Mouse (Mus musculus): ENCODE results near the gene Hacd2. TPM values are rescaled to one million over a fixed set of nuclear protein-coding genes. Genes with fewer than 3 reads are reported as not detected.

Gene Hacd2
- total and polyA plus RNA-seq, 3 experiments, result 30.1 to 135 (median 50.3) TPM

GRCm38 (mm10) chr16:34984203-34985030 is 37.8 kb upstream of the Hacd2 start:
- Histone ChIP-seq H3K27me3 (replicated peaks) (peaks cover 85% of the 10 kb centered on the region), H3K4me1 (ENCODE audit: control insufficient read depth in 1 of 2, insufficient read depth in 2 of 2) (no peaks in the 10 kb centered on the region), H3K4me3 (replicated peaks in 1 of 3; ENCODE audit: low read depth in 2 of 3, low read length in 2 of 3, poor library complexity in 1 of 3) (no peak overlapping the region), H3K36me3 (replicated peaks in 1 of 2; ENCODE audit: control insufficient read depth in 1 of 2, insufficient read depth in 1 of 2, low read length in 1 of 2) (no peaks in the 10 kb centered on the region), H3K9ac (ENCODE audit: insufficient read depth, low read depth) (no peak overlapping the region), H3K4me2 (ENCODE audit: insufficient read depth, low read depth, poor library complexity, severe bottlenecking) (no peak overlapping the region), H3K27ac (ENCODE audit: insufficient read depth, low read depth) (no peak overlapping the region), H3K9me3 (replicated peaks; ENCODE audit: low read length) (no peaks in the 10 kb centered on the region), H3K79me2 (replicated peaks; ENCODE audit: control insufficient read depth, extremely low read depth, insufficient read depth, poor library complexity, severe bottlenecking) (no peaks in the 10 kb centered on the region)
- no peak for DNase-seq (ENCODE audit: extremely low read depth)
- dilution Hi-C loops (cut with MboI; ENCODE audit: extremely low pct_ligation_motif_present, extremely low pct_unique_long_range_greater_than_20kb, low sequenced_read_pairs), result no loop called here
- in situ Hi-C loops (cut with MboI; ENCODE audit: low pct_ligation_motif_present, low pct_unique_long_range_greater_than_20kb, low sequenced_read_pairs), result no loop called here
- TF ChIP-seq USF1 (IDR thresholded peaks at IDR 0.05; ENCODE audit: low read depth, low read length) (no peak), MXI1 (IDR thresholded peaks at IDR 0.05; ENCODE audit: low read depth, low read length) (no peak), PAX5 (IDR thresholded peaks at IDR 0.05; ENCODE audit: low read length) (no peak), EP300 (IDR thresholded peaks at IDR 0.05; ENCODE audit: low read length) (no peak), POLR2A (IDR thresholded peaks at IDR 0.05; ENCODE audit: low read depth, low read length) (no peak), USF2 (conservative IDR thresholded peaks at IDR 0.05; ENCODE audit: low read depth, low read length) (no peak), JUND (conservative IDR thresholded peaks at IDR 0.05; ENCODE audit: low read depth, low read length) (no peak), ZNF384 (IDR thresholded peaks at IDR 0.05; ENCODE audit: low read depth, low read length) (no peak), RAD21 (IDR thresholded peaks at IDR 0.05; ENCODE audit: low read depth, low read length) (no peak), MEF2A (IDR thresholded peaks at IDR 0.05; ENCODE audit: borderline replicate concordance, low read depth, low read length) (no peak), ZC3H11A (IDR thresholded peaks at IDR 0.05; ENCODE audit: low read depth, low read length) (no peak), CHD1 (IDR thresholded peaks at IDR 0.05; ENCODE audit: low read depth, low read length) (no peak), MYC (IDR thresholded peaks at IDR 0.05; ENCODE audit: low read depth, low read length) (no peak), ZKSCAN1 (IDR thresholded peaks at IDR 0.05; ENCODE audit: borderline replicate concordance, low read depth, low read length) (no peak), ZMIZ1 (IDR thresholded peaks at IDR 0.05; ENCODE audit: low read depth, low read length) (no peak), ELF1 (IDR thresholded peaks at IDR 0.05; ENCODE audit: low read depth, low read length) (no peak), JUN (IDR thresholded peaks at IDR 0.05; ENCODE audit: insufficient read depth, low read depth, low read length) (no peak), SIN3A (IDR thresholded peaks at IDR 0.05; ENCODE audit: low read length) (no peak), E2F4 (IDR thresholded peaks at IDR 0.05; ENCODE audit: insufficient replicate concordance, low read depth, low read length) (no peak), NELFE (IDR thresholded peaks at IDR 0.05; ENCODE audit: low read depth, low read length) (no peak)

GRCm38 (mm10) chr16:34985031-34985346 is 37.2 kb upstream of the Hacd2 start:
- in situ Hi-C loops (cut with MboI; ENCODE audit: low pct_ligation_motif_present, low pct_unique_long_range_greater_than_20kb, low sequenced_read_pairs), result no loop called here
- H3K27me3 ChIP-seq (replicated peaks), result peaks cover 85% of the 10 kb centered on the region
- dilution Hi-C loops (cut with MboI; ENCODE audit: extremely low pct_ligation_motif_present, extremely low pct_unique_long_range_greater_than_20kb, low sequenced_read_pairs), result no loop called here

More at GRCm38 (mm10) chr16:34985031-34985346, 37.2 kb upstream of the Hacd2 start:
- no peak overlapping the region for H3K27ac ChIP-seq (ENCODE audit: insufficient read depth, low read depth)
- H3K4me3 ChIP-seq (replicated peaks in 1 of 3; ENCODE audit: low read depth in 2 of 3, low read length in 2 of 3, poor library complexity in 1 of 3), result no peak overlapping the region
- TF ChIP-seq POLR2A (IDR thresholded peaks at IDR 0.05; ENCODE audit: low read depth, low read length) (no peak), ETS1 (conservative IDR thresholded peaks at IDR 0.05; ENCODE audit: low read depth, low read length) (no peak)
- no peaks in the 10 kb centered on the region for H3K9me3 ChIP-seq (replicated peaks; ENCODE audit: low read length)
- H3K4me2 ChIP-seq (ENCODE audit: insufficient read depth, low read depth, poor library complexity, severe bottlenecking), result no peak overlapping the region
- H3K9ac ChIP-seq (ENCODE audit: insufficient read depth, low read depth), result no peak overlapping the region
- no peaks in the 10 kb centered on the region for H3K79me2 ChIP-seq (replicated peaks; ENCODE audit: control insufficient read depth, extremely low read depth, insufficient read depth, poor library complexity, severe bottlenecking)
- H3K4me1 ChIP-seq (ENCODE audit: control insufficient read depth in 1 of 2, insufficient read depth in 2 of 2), result no peaks in the 10 kb centered on the region
- DNase-seq (ENCODE audit: extremely low read depth), result no peak
- no peaks in the 10 kb centered on the region for H3K36me3 ChIP-seq (replicated peaks in 1 of 2; ENCODE audit: control insufficient read depth in 1 of 2, insufficient read depth in 1 of 2, low read length in 1 of 2)

All from CH12.LX (cell line).